Mouse (Mus musculus) right cerebral cortex, postnatal 14 days (tissue): Measurements from ENCODE around the gene Vmn1r29.
"Not testable (repeated sequence)": the region's sequence is repeated elsewhere in the genome, so short reads cannot be mapped to it uniquely, and the experiment has no call there.

Source experiments
- DNase-seq: peaks from one replicate; pipeline ENCODE4 v3.0.0; 2022

The Vmn1r29 gene

DNA sequence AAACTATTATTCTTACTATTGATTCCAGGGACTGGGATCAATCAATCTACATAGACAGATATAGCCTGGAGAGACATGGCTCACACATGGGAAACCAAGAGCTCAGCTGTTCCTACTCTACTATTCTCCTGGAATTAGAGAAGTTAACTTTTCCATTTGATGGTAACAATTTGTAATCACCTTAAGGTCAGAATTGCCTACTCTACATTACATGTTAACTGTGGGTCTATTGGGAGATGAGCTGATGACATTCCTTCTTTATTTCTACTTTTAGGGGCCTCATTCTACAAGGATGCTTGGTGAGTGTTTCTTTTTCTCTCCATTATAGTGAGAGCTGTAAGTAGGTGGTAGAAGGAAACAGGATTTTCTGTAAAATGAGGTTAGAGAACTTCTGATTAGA, at the start of gene Vmn1r29:
Gene Vmn1r29 (plus strand): TSS at position 301 of the 400 bp plus-strand sequence.
- DNase-seq = no peak

DNA sequence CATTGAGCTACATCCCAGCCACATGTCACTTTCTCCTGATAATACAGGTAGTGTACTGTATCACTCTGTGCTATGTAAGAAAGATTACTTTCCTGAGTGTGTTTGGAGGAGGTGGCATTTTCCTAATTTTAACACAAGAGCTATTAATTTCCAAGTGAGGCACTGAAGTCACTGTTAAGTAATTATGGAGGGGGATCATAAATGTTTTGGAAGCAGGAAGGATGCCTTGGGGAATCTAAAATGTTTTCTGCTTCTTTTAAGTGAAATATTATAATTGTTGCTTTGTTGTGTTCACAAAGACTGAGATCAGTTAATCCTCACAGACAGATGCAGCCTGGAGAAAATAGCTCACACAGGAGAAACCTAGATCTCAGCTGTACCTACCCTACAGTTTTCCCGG, 39.6 kb upstream of the Vmn1r29 start, which contains the start of gene Vmn1r28:
Gene Vmn1r28 (plus strand): TSS at position 301 of the 400 bp plus-strand sequence.
- DNase-seq = no peak

DNA sequence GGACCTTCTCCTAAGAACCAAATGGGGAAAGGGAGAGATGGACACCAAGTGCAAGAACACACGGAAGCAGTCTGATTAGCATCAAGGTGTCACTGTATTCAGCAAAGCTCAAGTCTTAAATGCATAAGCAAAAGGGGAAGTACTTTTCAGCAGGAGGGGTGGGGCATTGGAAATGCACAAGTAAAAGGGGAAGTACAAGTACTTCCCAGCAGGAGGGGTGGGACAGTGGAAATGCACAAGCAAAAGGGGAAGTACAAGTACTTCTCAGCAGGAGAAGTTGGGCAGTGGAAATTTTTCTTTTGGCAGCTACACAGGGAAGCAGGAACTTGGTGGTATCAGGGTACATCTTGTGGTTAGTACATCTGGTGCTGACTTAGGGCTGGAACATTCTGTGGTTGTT, 21.7 kb upstream of the Vmn1r29 start:
- DNase-seq = not testable (repeated sequence)

- no peak for DNase-seq
Measured at GRCm38 (mm10) chr6:58292201-58292600, 9.1 kb upstream of the Vmn1r29 start.

DNA sequence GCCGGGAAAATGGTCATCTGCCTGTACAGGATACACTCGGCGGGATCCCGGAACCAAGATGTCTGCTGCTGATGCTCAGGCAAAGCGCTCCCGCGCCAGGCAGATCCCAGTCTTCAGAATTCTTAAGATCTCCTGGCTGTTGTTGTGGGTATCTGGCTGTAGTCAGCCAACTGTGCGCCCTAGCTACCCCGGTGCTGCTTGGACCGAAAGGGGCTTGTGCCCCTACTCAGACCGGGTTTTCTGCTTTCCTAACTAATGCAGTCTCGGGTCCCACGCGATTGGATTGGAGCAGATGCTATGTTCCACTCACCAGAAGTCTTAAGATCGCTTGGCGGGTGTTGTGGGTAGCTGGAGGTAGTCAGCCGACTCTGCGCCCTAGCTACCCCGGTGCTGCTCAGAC, 2.8 kb upstream of the Vmn1r29 start:
- DNase-seq = not testable (repeated sequence)

- DNase-seq = not testable (repeated sequence)
Measured at GRCm38 (mm10) chr6:58330686-58331085, 29.3 kb downstream of the Vmn1r29 start.
